9 mouse cellular contexts compared by ENCODE assay signal in the genomic region with DNA sequence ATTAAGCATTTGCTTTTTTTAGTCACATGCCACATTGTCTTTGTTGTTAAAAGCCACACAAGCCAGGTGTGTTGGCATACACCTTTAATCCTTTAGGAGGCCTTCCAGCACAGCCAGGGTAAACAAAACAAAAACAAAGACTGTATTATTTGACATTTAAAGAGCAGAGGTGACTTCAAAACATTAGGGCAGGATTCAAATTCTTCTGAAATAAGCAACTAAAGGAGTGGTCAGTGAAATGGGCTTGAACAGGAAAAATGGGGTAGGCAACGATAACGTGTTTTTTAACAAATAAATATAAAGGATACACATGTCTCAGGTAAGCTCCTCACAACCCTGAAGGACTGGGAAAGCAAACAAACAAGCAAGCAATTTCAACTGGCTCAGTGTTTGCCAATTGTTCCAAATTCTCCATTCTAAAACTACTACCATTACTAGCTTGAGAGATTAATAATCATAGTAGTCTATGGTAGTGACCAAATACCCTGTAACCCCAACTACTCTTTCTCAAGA. TPM values are rescaled to one million over a fixed set of nuclear protein-coding genes. Genes with fewer than 3 reads are reported as not detected.
DNase-seq lines count a peak whose midpoint lies in the region; ATAC-seq lines count a peak whose summit lies in the region.
"Had no signal": no experiment of that assay in that cellular context is flagged by ENCODE, and none has a peak within 500 bp of the region (broad histone marks: within the 10 kb centered on the region; RNA-seq: fewer than 3 reads in every experiment).

No protein-coding gene starts in this region.

- peak overlapping the region in 1 of 2 experiments; percentile 88; a peak in 2 of 4 replicates for H3K27ac ChIP-seq in heart, embryonic 14.5 days (replicated peaks in 1 of 2; ENCODE audit: control insufficient read depth in 1 of 2, insufficient read depth in 1 of 2, low read depth in 2 of 2, low read length in 2 of 2)
- peak overlapping the region; percentile 91 for H3K27ac ChIP-seq in hindbrain, embryonic 11.5 days (ENCODE audit: low read depth, low read length)
- peak overlapping the region; percentile 55 for H3K27ac ChIP-seq in macrophage

- intact Hi-C loops in heart, postnatal 10 days (cut with DNase I), result loop anchor here (2.0 to 10.0 kb wide), 8 partner anchors 215 to 1717 kb away; a partner anchor contains a TSS

- ATAC-seq in heart, embryonic 14.5 days (ENCODE audit: insufficient number of reproducible peaks, insufficient read depth, low FRiP score, low read depth), result no peak
- no peak for ATAC-seq in hindbrain, embryonic 11.5 days (ENCODE audit: low FRiP score)
- no peak for ATAC-seq in inflammation-experienced regulatory T-cells, adult 6 months

- WGBS in heart, embryonic 14.5 days, result 17% methylated on average over 2 of the region's 2 CpGs
- WGBS in hindbrain, embryonic 11.5 days, result 8% methylated on average over 2 of the region's 2 CpGs
- WGBS in macrophage (ENCODE audit: missing documents), result 12% methylated on average over 2 of the region's 2 CpGs

- no peaks in the 10 kb centered on the region for H3K79me2 ChIP-seq in macrophage (ENCODE audit: inconsistent target)

- no peaks in the 10 kb centered on the region for H3K36me3 ChIP-seq in heart, embryonic 14.5 days (ENCODE audit: control insufficient read depth, insufficient read depth, low read length)
- no peaks in the 10 kb centered on the region for H3K36me3 ChIP-seq in hindbrain, embryonic 11.5 days (ENCODE audit: control insufficient read depth, insufficient read depth, low read length)
- H3K36me3 ChIP-seq in macrophage (ENCODE audit: inconsistent target), result no peaks in the 10 kb centered on the region

- no peaks in the 10 kb centered on the region for H3K9me3 ChIP-seq in heart, embryonic 14.5 days (ENCODE audit: control insufficient read depth, low read length)
- H3K9me3 ChIP-seq in hindbrain, embryonic 11.5 days (ENCODE audit: control insufficient read depth, low read length), result no peaks in the 10 kb centered on the region

- DNase-seq in heart, postnatal 10 days, result no peak
- DNase-seq in ES-CJ7 (ENCODE audit: low read depth, low spot score), result peak; percentile 58
- DNase-seq in hindbrain, embryonic 11.5 days (ENCODE audit: low spot score), result no peak
- no peak for DNase-seq in adrenal gland, postnatal 25 days
- DNase-seq in cerebellum, adult 8-10 months, result no peak
- DNase-seq: cerebellum, adult 9-11 months had no signal

- H3K27me3 ChIP-seq in heart, embryonic 14.5 days (ENCODE audit: control insufficient read depth, insufficient read depth, low read length), result no peaks in the 10 kb centered on the region
- H3K27me3 ChIP-seq in hindbrain, embryonic 11.5 days (ENCODE audit: control insufficient read depth, insufficient read depth, low read length), result no peaks in the 10 kb centered on the region

- H3K9ac ChIP-seq in heart, embryonic 14.5 days (ENCODE audit: low read length), result peak overlapping the region; percentile 64
- peak overlapping the region; percentile 59; the same call in 1 of the 2 replicates for H3K9ac ChIP-seq in hindbrain, embryonic 11.5 days (ENCODE audit: low read depth, low read length)

- peaks cover 4 to 28% of the 10 kb centered on the region in 2 experiments; a peak in 3 of 4 replicates for H3K4me1 ChIP-seq in heart, embryonic 14.5 days (ENCODE audit: control insufficient read depth in 2 of 2, insufficient read depth in 2 of 2, low read length in 2 of 2)
- H3K4me1 ChIP-seq in hindbrain, embryonic 11.5 days (replicated peaks; ENCODE audit: control insufficient read depth, insufficient read depth, low read length), result 0 out of 2 replicates have a peak, but pooled peaks cover 2% of the 10 kb centered on the region

- H3K4me3 ChIP-seq in heart, embryonic 14.5 days (ENCODE audit: control insufficient read depth in 1 of 2, insufficient read depth in 1 of 2, low read depth in 1 of 2, low read length in 2 of 2), result peak overlapping the region in 1 of 2 experiments; percentile 41; a peak in 2 of 4 replicates
- H3K4me3 ChIP-seq in hindbrain, embryonic 11.5 days (ENCODE audit: low read depth, low read length), result peak overlapping the region; percentile 37
- H3K4me3 ChIP-seq in macrophage (ENCODE audit: inconsistent target), result peak overlapping the region; percentile 21; the same call in 1 of the 2 replicates

- H3K4me2 ChIP-seq in heart, embryonic 14.5 days (ENCODE audit: low read length), result peak overlapping the region; percentile 70
- H3K4me2 ChIP-seq in hindbrain, embryonic 11.5 days (replicated peaks; ENCODE audit: low read depth, low read length), result peak overlapping the region; percentile 51

RNA-seq across cellular contexts. Expression of a gene that starts 1.2 kb away (rescaled TPM):
- polyA plus RNA-seq in heart, embryonic 14.5 days (2014; fragmentation: Nextera tagmentation; extraction: Ambion mirVana), result 8.1 and 9.3 TPM in 2 replicates
- 10 to 100 TPM; 70.8 to 71.4 TPM for total RNA-seq in heart, postnatal 10 days (2021)
- polyA plus RNA-seq in hindbrain, embryonic 11.5 days (2014; fragmentation: Nextera tagmentation; extraction: Ambion mirVana), result 31.2 and 31.4 TPM in 2 replicates
- 100 to 1,000 TPM in 1 of 26 experiments, 10 to 100 TPM in 19, 1 to 10 TPM in 6; 6.1 to 101 (median 14.6) TPM for total RNA-seq in macrophage (2018; cell fraction: chromatin; rRNA removed)
- total RNA-seq in macrophage (2018; cell fraction: cytosol; rRNA removed), result 10 to 100 TPM in 19 of 26 experiments, 1 to 10 TPM in 7; 7.6 to 21.9 (median 12.5) TPM
- total RNA-seq in macrophage (2018; cell fraction: nucleus; rRNA removed), result 100 to 1,000 TPM in 3 of 26 experiments, 10 to 100 TPM in 20, 1 to 10 TPM in 3; 5.4 to 144 (median 26.7) TPM
- polyA plus RNA-seq in macrophage (2018), result 2.6 to 11.5 TPM (median 7.3 TPM) in 3 replicates
- 82.8 and 97.8 TPM in 2 replicates for total RNA-seq in adrenal gland, postnatal 25 days (2021)
- 10 to 100 TPM in 1 of 3 experiments, 1 to 10 TPM in 2; 4.1 to 18.5 (median 6.5) TPM for polyA plus RNA-seq in inflammation-experienced regulatory T-cells, adult 6 months (2017; shearing (Covaris generic))

RNA-seq across cellular contexts. Expression of a gene that starts 2.7 kb away (rescaled TPM):
- 9.7 and 11.2 TPM in 2 replicates for polyA plus RNA-seq in heart, embryonic 14.5 days (2014; fragmentation: Nextera tagmentation; extraction: Ambion mirVana)
- 100 to 1,000 TPM; 142 to 176 TPM for total RNA-seq in heart, postnatal 10 days (2021)
- polyA plus RNA-seq in hindbrain, embryonic 11.5 days (2014; fragmentation: Nextera tagmentation; extraction: Ambion mirVana), result 58.7 and 60.3 TPM in 2 replicates
- total RNA-seq in macrophage (2018; cell fraction: chromatin; rRNA removed), result 10 to 100 TPM in 1 of 26 experiments, 1 to 10 TPM in 8, not detected in 17; 3.9 to 22.2 (median 5.1) TPM
- total RNA-seq in macrophage (2018; cell fraction: cytosol; rRNA removed), result 10 to 100 TPM in 14 of 26 experiments, 1 to 10 TPM in 12; 2.6 to 35.5 (median 10.6) TPM
- 10 to 100 TPM in 5 of 26 experiments, 1 to 10 TPM in 11, not detected in 10; 2.6 to 22.7 (median 6.5) TPM for total RNA-seq in macrophage (2018; cell fraction: nucleus; rRNA removed)
- not detected in 3 replicates for polyA plus RNA-seq in macrophage (2018)
- total RNA-seq in adrenal gland, postnatal 25 days (2021), result 50.6 and 64.7 TPM in 2 replicates
- polyA plus RNA-seq in inflammation-experienced regulatory T-cells, adult 6 months (2017; shearing (Covaris generic)), result 1 to 10 TPM in 2 of 3 experiments, not detected in 1; 3.9 to 4.5 TPM

RNA-seq across cellular contexts. Expression of a gene that starts 3.0 kb away (rescaled TPM):
- polyA plus RNA-seq in heart, embryonic 14.5 days (2014; fragmentation: Nextera tagmentation; extraction: Ambion mirVana), result 2.5 and 2.6 TPM in 2 replicates
- 100 to 1,000 TPM; 116 to 123 TPM for total RNA-seq in heart, postnatal 10 days (2021)
- polyA plus RNA-seq in hindbrain, embryonic 11.5 days (2014; fragmentation: Nextera tagmentation; extraction: Ambion mirVana), result 14.0 and 15.2 TPM in 2 replicates
- 10 to 100 TPM in 9 of 26 experiments, 1 to 10 TPM in 14, not detected in 3; 3.2 to 32.9 (median 9.4) TPM for total RNA-seq in macrophage (2018; cell fraction: chromatin; rRNA removed)
- total RNA-seq in macrophage (2018; cell fraction: cytosol; rRNA removed), result 10 to 100 TPM; 10.1 to 68.8 (median 21.0) TPM
- total RNA-seq in macrophage (2018; cell fraction: nucleus; rRNA removed), result 10 to 100 TPM in 12 of 26 experiments, 1 to 10 TPM in 11, not detected in 3; 3.4 to 70.4 (median 11.3) TPM
- polyA plus RNA-seq in macrophage (2018), result not detected in 3 replicates
- total RNA-seq in adrenal gland, postnatal 25 days (2021), result 57.9 and 61.1 TPM in 2 replicates
- polyA plus RNA-seq in inflammation-experienced regulatory T-cells, adult 6 months (2017; shearing (Covaris generic)), result 10 to 100 TPM in 1 of 3 experiments, 1 to 10 TPM in 2; 1.8 to 10.3 (median 6.6) TPM

RNA-seq across cellular contexts. Expression of a gene that starts 4.3 kb away (rescaled TPM):
- 1.9 and 2.3 TPM in 2 replicates for polyA plus RNA-seq in heart, embryonic 14.5 days (2014; fragmentation: Nextera tagmentation; extraction: Ambion mirVana)
- total RNA-seq in heart, postnatal 10 days (2021), result 100 to 1,000 TPM; 213 to 221 TPM
- 7.2 and 10.2 TPM in 2 replicates for polyA plus RNA-seq in hindbrain, embryonic 11.5 days (2014; fragmentation: Nextera tagmentation; extraction: Ambion mirVana)
- total RNA-seq in macrophage (2018; cell fraction: chromatin; rRNA removed), result 10 to 100 TPM in 1 of 26 experiments, 1 to 10 TPM in 7, not detected in 18; 2.4 to 16.4 (median 4.6) TPM
- 10 to 100 TPM in 18 of 26 experiments, 1 to 10 TPM in 8; 2.8 to 48.5 (median 15.5) TPM for total RNA-seq in macrophage (2018; cell fraction: cytosol; rRNA removed)
- 10 to 100 TPM in 4 of 26 experiments, 1 to 10 TPM in 14, not detected in 8; 1.7 to 28.5 (median 5.0) TPM for total RNA-seq in macrophage (2018; cell fraction: nucleus; rRNA removed)
- polyA plus RNA-seq in macrophage (2018), result not detected in 3 replicates
- 121 and 135 TPM in 2 replicates for total RNA-seq in adrenal gland, postnatal 25 days (2021)
- polyA plus RNA-seq in inflammation-experienced regulatory T-cells, adult 6 months (2017; shearing (Covaris generic)), result 1 to 10 TPM in 2 of 3 experiments, not detected in 1; 2.2 to 9.9 TPM

RNA-seq across cellular contexts. Expression of a gene that starts 4.6 kb away (rescaled TPM):
- polyA plus RNA-seq in heart, embryonic 14.5 days (2014; fragmentation: Nextera tagmentation; extraction: Ambion mirVana), result 2.9 and 6.8 TPM in 2 replicates
- total RNA-seq in heart, postnatal 10 days (2021), result 100 to 1,000 TPM; 181 to 187 TPM
- polyA plus RNA-seq in hindbrain, embryonic 11.5 days (2014; fragmentation: Nextera tagmentation; extraction: Ambion mirVana), result 8.4 and 11.9 TPM in 2 replicates
- 1 to 10 TPM in 4 of 26 experiments, not detected in 22; 4.8 to 9.5 (median 6.2) TPM for total RNA-seq in macrophage (2018; cell fraction: chromatin; rRNA removed)
- total RNA-seq in macrophage (2018; cell fraction: cytosol; rRNA removed), result 10 to 100 TPM in 4 of 26 experiments, 1 to 10 TPM in 16, under 1 TPM in 5, not detected in 1; 0.61 to 14.1 (median 2.7) TPM
- 10 to 100 TPM in 2 of 26 experiments, 1 to 10 TPM in 5, not detected in 19; 2.1 to 14.1 (median 7.4) TPM for total RNA-seq in macrophage (2018; cell fraction: nucleus; rRNA removed)
- polyA plus RNA-seq in macrophage (2018), result not detected in 3 replicates
- total RNA-seq in adrenal gland, postnatal 25 days (2021), result 30.0 and 61.8 TPM in 2 replicates
- 100 to 1,000 TPM in 1 of 3 experiments, 10 to 100 TPM in 1, not detected in 1; 52.3 to 507 TPM for polyA plus RNA-seq in inflammation-experienced regulatory T-cells, adult 6 months (2017; shearing (Covaris generic))
